Mouse (Mus musculus) stomach, postnatal 0 days (tissue): ENCODE data around the gene Sgk1.

Experiments
- CTCF ChIP-seq: IDR thresholded peaks from 2 replicates; pipeline ENCODE4 v1.5.1; 2016; ENCODE audit warnings: antibody characterized with exemption, low read depth, mild to moderate bottlenecking, moderate library complexity
- EP300 ChIP-seq: optimal IDR thresholded peaks from 2 replicates; pipeline ENCODE3; 2016; ENCODE audit warnings: antibody characterized with exemption

GRCm38 (mm10) chr10:21943145-21943700, 61.2 kb downstream of the Sgk1 start:
- TF ChIP-seq CTCF: no peak
- no peak for TF ChIP-seq EP300
